Mouse (Mus musculus) E14TG2a.4 (cell line): ENCODE data around the gene Camsap2.

Source experiments
- H3K27me3 ChIP-seq: 2 replicates; pipeline ENCODE4 v1.6.1; 2014; ENCODE audit warnings: low read length, control low read depth; ENCODE audit not compliant: insufficient read depth
- H3K36me3 ChIP-seq: 2 replicates; pipeline ENCODE4 v1.6.1; 2014; ENCODE audit warnings: low read length, control low read depth; ENCODE audit not compliant: insufficient read depth
- H3K4me1 ChIP-seq: replicated peaks from 2 replicates; pipeline ENCODE4 v1.6.1; 2014; ENCODE audit warnings: low read depth, low read length, control low read depth
- H3K4me3 ChIP-seq: replicated peaks from 2 replicates; pipeline ENCODE4 v1.5.1; 2014; ENCODE audit warnings: mild to moderate bottlenecking, low read length
- H3K9me3 ChIP-seq: 2 replicates; pipeline ENCODE4 v1.6.1; 2014; ENCODE audit warnings: low read length, control low read depth
- CTCF ChIP-seq: conservative IDR thresholded peaks from 2 replicates; pipeline ENCODE4 v1.5.1; 2014; ENCODE audit warnings: low read length
- NANOG ChIP-seq: IDR thresholded peaks from 2 replicates; pipeline ENCODE4 v1.6.1; 2014; ENCODE audit warnings: borderline replicate concordance, low read length, mixed read lengths
- POU5F1 ChIP-seq: IDR thresholded peaks from 2 replicates; pipeline ENCODE4 v1.6.1; 2014; ENCODE audit warnings: low read length, borderline replicate concordance

The Camsap2 gene

DNA sequence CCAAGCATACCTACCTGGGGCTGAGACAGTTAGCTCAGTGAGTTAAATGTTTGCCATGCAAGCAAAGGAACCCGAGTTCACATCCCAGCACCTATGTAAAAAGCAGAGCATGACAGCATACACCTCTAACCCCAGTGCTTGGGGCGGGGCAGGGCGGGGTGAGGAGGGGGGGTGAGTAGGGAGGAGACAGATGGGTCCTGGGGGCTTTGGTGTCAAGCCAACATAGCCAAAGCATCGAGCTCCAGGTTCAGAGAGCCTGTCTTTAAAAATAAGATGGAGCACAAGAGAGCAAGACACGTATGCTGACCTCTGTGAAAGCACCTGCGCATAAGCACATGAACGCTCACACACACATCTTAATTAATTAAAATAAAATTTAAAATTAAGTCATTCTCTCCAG lies 12.8 kb downstream of the Camsap2 start:
- no peaks in the 10 kb centered on the region for H3K4me1 ChIP-seq
- H3K36me3 ChIP-seq, result peaks cover 10% of the 10 kb centered on the region
- TF ChIP-seq NANOG, result no peak
- TF ChIP-seq POU5F1, result no peak
- no peak for TF ChIP-seq CTCF
- H3K27me3 ChIP-seq, result no peaks in the 10 kb centered on the region
- no peak overlapping the region for H3K4me3 ChIP-seq
- peaks cover 11% of the 10 kb centered on the region; the same call in 1 of the 2 replicates for H3K9me3 ChIP-seq

DNA sequence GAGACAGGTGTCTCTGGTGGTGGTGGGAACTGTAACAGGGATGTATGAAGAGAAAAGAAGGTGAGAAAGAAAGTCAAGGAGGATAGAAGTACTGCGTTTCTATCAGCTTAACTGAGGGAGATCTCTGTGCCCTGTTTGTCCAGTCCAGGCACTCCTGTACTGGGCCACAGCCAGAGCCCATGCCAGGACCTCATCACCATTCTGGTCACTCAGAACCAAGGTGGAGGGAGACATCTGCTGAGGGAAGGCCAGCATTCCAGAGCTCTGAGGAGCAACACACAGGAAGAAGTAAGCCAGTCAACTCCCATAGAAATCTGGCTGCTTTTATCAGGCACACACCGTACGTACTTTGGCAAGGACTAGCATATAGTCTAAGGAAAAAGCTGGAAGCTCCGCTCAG lies 14.1 kb downstream of the Camsap2 start:
- Histone ChIP-seq H3K4me1 (no peaks in the 10 kb centered on the region), H3K4me3 (no peak overlapping the region), H3K36me3 (peaks cover 10% of the 10 kb centered on the region), H3K27me3 (no peaks in the 10 kb centered on the region), H3K9me3 (peaks cover 11% of the 10 kb centered on the region; the same call in 1 of the 2 replicates)
- TF ChIP-seq CTCF (no peak), NANOG (no peak), POU5F1 (no peak)

GRCm38 (mm10) chr1:136329426-136329825 lies 16.5 kb downstream of the Camsap2 start:
- Histone ChIP-seq H3K4me3 (no peak overlapping the region), H3K36me3 (peaks cover 13% of the 10 kb centered on the region), H3K4me1 (peaks cover 8% of the 10 kb centered on the region; the same call in 1 of the 2 replicates), H3K27me3 (no peaks in the 10 kb centered on the region), H3K9me3 (peaks cover 11% of the 10 kb centered on the region; the same call in 1 of the 2 replicates)
- TF ChIP-seq NANOG (no peak), CTCF (no peak), POU5F1 (no peak)

DNA sequence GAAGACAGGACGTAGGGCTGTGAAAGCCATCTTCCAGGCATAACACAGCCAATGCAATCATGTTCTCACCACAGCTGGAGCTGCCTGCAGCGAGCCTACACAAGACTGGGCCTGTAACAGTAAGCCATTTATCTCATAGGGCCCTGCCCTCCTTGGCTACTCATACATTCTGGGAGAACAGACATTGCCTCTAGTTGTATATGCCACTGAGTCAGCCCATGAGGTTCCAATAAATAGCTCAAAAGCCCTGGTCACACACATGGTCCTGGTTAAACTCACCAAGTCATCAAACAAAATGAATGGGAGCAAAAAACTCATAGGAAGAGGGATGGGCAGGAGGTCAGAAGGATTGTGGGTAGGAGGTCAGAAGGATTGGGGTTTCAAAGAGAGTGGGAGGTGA lies 17.3 kb downstream of the Camsap2 start:
- Histone ChIP-seq H3K9me3 (peaks cover 11% of the 10 kb centered on the region; the same call in 1 of the 2 replicates), H3K27me3 (no peaks in the 10 kb centered on the region), H3K4me1 (peaks cover 8% of the 10 kb centered on the region; the same call in 1 of the 2 replicates), H3K4me3 (no peak overlapping the region), H3K36me3 (peaks cover 19% of the 10 kb centered on the region)
- TF ChIP-seq POU5F1, result no peak
- no peak for TF ChIP-seq CTCF

DNA sequence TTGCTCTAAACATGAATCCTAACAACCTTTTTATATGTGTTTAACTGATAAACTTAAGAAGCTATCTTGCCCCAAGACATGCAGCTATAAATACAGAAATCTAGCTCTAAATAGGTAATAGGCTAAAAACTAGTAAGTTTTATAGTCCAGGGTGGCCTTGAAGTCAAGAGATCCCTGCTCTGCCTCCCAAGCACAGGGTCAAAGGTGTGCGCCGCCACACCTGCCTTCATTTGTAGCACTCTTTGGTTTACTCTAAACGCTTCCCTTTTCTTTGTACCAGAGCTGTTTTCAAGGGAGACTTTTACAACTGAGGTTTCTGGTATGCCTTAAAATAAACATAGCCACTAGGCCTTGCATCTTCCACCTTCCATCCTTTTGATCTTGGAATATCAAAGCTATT lies 18.3 kb downstream of the Camsap2 start:
- peaks cover 8% of the 10 kb centered on the region; the same call in 1 of the 2 replicates for H3K4me1 ChIP-seq
- no peak for TF ChIP-seq NANOG
- no peak for TF ChIP-seq CTCF
- no peak for TF ChIP-seq POU5F1
- H3K9me3 ChIP-seq, result peaks cover 11% of the 10 kb centered on the region; the same call in 1 of the 2 replicates
- no peak overlapping the region for H3K4me3 ChIP-seq
- no peaks in the 10 kb centered on the region for H3K27me3 ChIP-seq
- peaks cover 27% of the 10 kb centered on the region for H3K36me3 ChIP-seq

GRCm38 (mm10) chr1:136325933-136326332 lies 20.0 kb downstream of the Camsap2 start:
- Histone ChIP-seq H3K4me1 (peaks cover 8% of the 10 kb centered on the region; the same call in 1 of the 2 replicates), H3K4me3 (no peak overlapping the region), H3K9me3 (peaks cover 11% of the 10 kb centered on the region; the same call in 1 of the 2 replicates), H3K27me3 (no peaks in the 10 kb centered on the region), H3K36me3 (peaks cover 23% of the 10 kb centered on the region)
- no peak for TF ChIP-seq CTCF
- TF ChIP-seq POU5F1, result no peak
- no peak for TF ChIP-seq NANOG

DNA sequence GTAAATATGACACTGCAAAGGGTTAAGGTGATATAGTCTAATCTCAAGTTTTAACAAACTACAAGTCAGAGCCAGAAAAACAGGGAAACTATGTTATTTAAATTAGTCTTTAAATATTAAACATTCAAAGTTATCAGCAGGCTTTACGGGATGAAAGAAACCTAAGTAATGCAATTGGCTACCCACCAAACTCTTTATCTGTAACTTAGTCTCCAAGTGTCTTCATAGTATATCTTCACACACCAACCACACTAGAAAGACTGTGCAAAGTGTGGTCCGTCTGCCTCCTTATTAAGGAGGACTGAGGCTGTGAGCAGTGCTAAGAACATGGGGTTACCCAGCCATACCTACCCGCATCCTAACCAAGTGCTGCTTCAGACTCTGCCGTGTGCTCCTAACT lies 23.6 kb downstream of the Camsap2 start:
- Histone ChIP-seq H3K9me3 (no peaks in the 10 kb centered on the region), H3K4me1 (peaks cover 8% of the 10 kb centered on the region; the same call in 1 of the 2 replicates), H3K4me3 (no peak overlapping the region), H3K36me3 (peaks cover 20% of the 10 kb centered on the region), H3K27me3 (no peaks in the 10 kb centered on the region)
- no peak for TF ChIP-seq POU5F1
- TF ChIP-seq NANOG, result no peak
- TF ChIP-seq CTCF, result no peak

- Histone ChIP-seq H3K4me3 (no peak overlapping the region), H3K4me1 (peaks cover 7% of the 10 kb centered on the region), H3K27me3 (no peaks in the 10 kb centered on the region), H3K9me3 (no peaks in the 10 kb centered on the region), H3K36me3 (0 out of 2 replicates have a peak, but pooled peaks cover 3% of the 10 kb centered on the region)
- TF ChIP-seq POU5F1, result no peak
- no peak for TF ChIP-seq NANOG
- TF ChIP-seq CTCF, result no peak
Measured at GRCm38 (mm10) chr1:136316317-136316716, 29.6 kb downstream of the Camsap2 start.

GRCm38 (mm10) chr1:136309193-136309592 lies 36.7 kb downstream of the Camsap2 start:
- H3K4me1 ChIP-seq, result no peaks in the 10 kb centered on the region
- no peaks in the 10 kb centered on the region for H3K9me3 ChIP-seq
- no peak for TF ChIP-seq CTCF
- TF ChIP-seq NANOG, result no peak
- TF ChIP-seq POU5F1, result no peak
- no peak overlapping the region for H3K4me3 ChIP-seq
- H3K27me3 ChIP-seq, result no peaks in the 10 kb centered on the region
- H3K36me3 ChIP-seq, result no peaks in the 10 kb centered on the region
